Mouse (Mus musculus): Measurements from ENCODE around the gene Atp1b2. TPM values are rescaled to one million over a fixed set of nuclear protein-coding genes. Genes with fewer than 3 reads are reported as not detected.
"Not testable (repeated sequence)": the region's sequence is repeated elsewhere in the genome, so short reads cannot be mapped to it uniquely, and the experiment has no call there.

Gene Atp1b2
- polyA plus RNA-seq (2016; fragmentation: Nextera tagmentation; extraction: Ambion mirVana): 3.2 TPM in 2 replicates

- peak; percentile 82 for DNase-seq (ENCODE audit: low spot score)
- WGBS: 4% methylated on average over 32 of the region's 32 CpGs
- peaks cover 40% of the 10 kb centered on the region for H3K27me3 ChIP-seq (replicated peaks; ENCODE audit: low read depth, poor library complexity, severe bottlenecking)
- no peaks in the 10 kb centered on the region for H3K9me3 ChIP-seq
- peak within 1 kb of the TSS; percentile 74 for H3K4me3 ChIP-seq
- no peaks in the 10 kb centered on the region for H3K36me3 ChIP-seq (replicated peaks)
- H3K4me1 ChIP-seq: peaks cover 40% of the 10 kb centered on the region
- H3K27ac ChIP-seq (replicated peaks): peak within 1 kb of the TSS; percentile 77
Observed at GRCm38 (mm10) chr11:69605726-69606490, at the start of gene Atp1b2. Gene Atp1b2, minus strand, starts transcription at chr11:69605942.

GRCm38 (mm10) chr11:69654760-69655159, 49.0 kb upstream of the Atp1b2 start:
- Histone ChIP-seq H3K4me1 (peaks cover 39% of the 10 kb centered on the region), H3K36me3 (replicated peaks) (peaks cover 94% of the 10 kb centered on the region), H3K27me3 (replicated peaks; ENCODE audit: low read depth, poor library complexity, severe bottlenecking) (no peaks in the 10 kb centered on the region), H3K9me3 (no peaks in the 10 kb centered on the region), H3K4me3 (peak overlapping the region; percentile 19), H3K27ac (replicated peaks) (peak overlapping the region; percentile 71; the same call in 1 of the 2 replicates)
- peak; percentile 29 for DNase-seq (ENCODE audit: low spot score)
- 39% methylated on average over 9 of the region's 9 CpGs for WGBS

- Histone ChIP-seq H3K4me3 (no peak overlapping the region), H3K27ac (replicated peaks) (no peak overlapping the region), H3K9me3 (no peaks in the 10 kb centered on the region), H3K4me1 (peaks cover 39% of the 10 kb centered on the region), H3K36me3 (replicated peaks) (peaks cover 94% of the 10 kb centered on the region), H3K27me3 (replicated peaks; ENCODE audit: low read depth, poor library complexity, severe bottlenecking) (no peaks in the 10 kb centered on the region)
- 73% methylated on average over 5 of the region's 5 CpGs for WGBS
- no peak for DNase-seq (ENCODE audit: low spot score)
Observed at GRCm38 (mm10) chr11:69653399-69653798, 47.7 kb upstream of the Atp1b2 start.

GRCm38 (mm10) chr11:69645860-69646259, 40.1 kb upstream of the Atp1b2 start:
- WGBS: 97% methylated on average over 5 of the region's 5 CpGs
- Histone ChIP-seq H3K27me3 (replicated peaks; ENCODE audit: low read depth, poor library complexity, severe bottlenecking) (no peaks in the 10 kb centered on the region), H3K4me1 (no peaks in the 10 kb centered on the region), H3K9me3 (no peaks in the 10 kb centered on the region), H3K36me3 (replicated peaks) (peaks cover 99% of the 10 kb centered on the region), H3K27ac (replicated peaks) (no peak overlapping the region), H3K4me3 (no peak overlapping the region)
- DNase-seq (ENCODE audit: low spot score): no peak

- no peaks in the 10 kb centered on the region for H3K27me3 ChIP-seq (replicated peaks; ENCODE audit: low read depth, poor library complexity, severe bottlenecking)
- H3K9me3 ChIP-seq: no peaks in the 10 kb centered on the region
- peaks cover 62% of the 10 kb centered on the region for H3K36me3 ChIP-seq (replicated peaks)
- DNase-seq (ENCODE audit: low spot score): no peak
- no peak overlapping the region for H3K27ac ChIP-seq (replicated peaks)
- 94% methylated on average over 3 of the region's 3 CpGs for WGBS
- peak overlapping the region; percentile 21; the same call in 1 of the 2 replicates for H3K4me3 ChIP-seq
- H3K4me1 ChIP-seq: peaks cover 28% of the 10 kb centered on the region
Observed at GRCm38 (mm10) chr11:69635471-69635870, 29.7 kb upstream of the Atp1b2 start.

- Histone ChIP-seq H3K4me1 (peaks cover 28% of the 10 kb centered on the region), H3K27ac (replicated peaks) (peak overlapping the region; percentile 98), H3K4me3 (peak overlapping the region; percentile 99), H3K36me3 (replicated peaks) (peaks cover 40% of the 10 kb centered on the region), H3K27me3 (replicated peaks; ENCODE audit: low read depth, poor library complexity, severe bottlenecking) (no peaks in the 10 kb centered on the region), H3K9me3 (no peaks in the 10 kb centered on the region)
- under 1% methylated on average over 50 of the region's 50 CpGs for WGBS
- no peak for DNase-seq (ENCODE audit: low spot score)
Observed at GRCm38 (mm10) chr11:69633128-69633866, 27.6 kb upstream of the Atp1b2 start.

- WGBS: under 1% methylated on average over 55 of the region's 56 CpGs
- Histone ChIP-seq H3K27ac (replicated peaks) (peak within 1 kb of the TSS; percentile 98), H3K27me3 (replicated peaks; ENCODE audit: low read depth, poor library complexity, severe bottlenecking) (no peaks in the 10 kb centered on the region)
Observed at GRCm38 (mm10) chr11:69632284-69633089, 26.7 kb upstream of the Atp1b2 start, which contains the start of gene Fxr2. Gene Fxr2, plus strand, starts transcription at chr11:69632990.

GRCm38 (mm10) chr11:69629802-69630201, 24.1 kb upstream of the Atp1b2 start:
- Histone ChIP-seq H3K27ac (replicated peaks) (no peak overlapping the region), H3K4me1 (peaks cover 19% of the 10 kb centered on the region), H3K36me3 (replicated peaks) (peaks cover 7% of the 10 kb centered on the region), H3K4me3 (no peak overlapping the region), H3K9me3 (no peaks in the 10 kb centered on the region), H3K27me3 (replicated peaks; ENCODE audit: low read depth, poor library complexity, severe bottlenecking) (no peaks in the 10 kb centered on the region)
- no peak for DNase-seq (ENCODE audit: low spot score)
- 68% methylated on average over 1 of the region's 1 CpGs for WGBS

More at GRCm38 (mm10) chr11:69632284-69633089, 26.7 kb upstream of the Atp1b2 start, which contains the start of gene Fxr2:
- peaks cover 32% of the 10 kb centered on the region for H3K36me3 ChIP-seq (replicated peaks)
- DNase-seq (ENCODE audit: low spot score): peak; percentile 100
- H3K4me1 ChIP-seq: peaks cover 28% of the 10 kb centered on the region
- H3K9me3 ChIP-seq: no peaks in the 10 kb centered on the region
- peak within 1 kb of the TSS; percentile 99 for H3K4me3 ChIP-seq

GRCm38 (mm10) chr11:69628286-69628685, 22.5 kb upstream of the Atp1b2 start:
- H3K4me1 ChIP-seq: peaks cover 7% of the 10 kb centered on the region; the same call in 1 of the 2 replicates
- H3K4me3 ChIP-seq: no peak overlapping the region
- H3K27ac ChIP-seq (replicated peaks): no peak overlapping the region
- H3K27me3 ChIP-seq (replicated peaks; ENCODE audit: low read depth, poor library complexity, severe bottlenecking): no peaks in the 10 kb centered on the region
- peak; percentile 85 for DNase-seq (ENCODE audit: low spot score)
- no peaks in the 10 kb centered on the region for H3K9me3 ChIP-seq
- WGBS: 35% methylated on average over 6 of the region's 6 CpGs
- H3K36me3 ChIP-seq (replicated peaks): 0 out of 2 replicates have a peak, but pooled peaks cover 4% of the 10 kb centered on the region

- not testable (repeated sequence) for H3K4me3 ChIP-seq; H3K27ac ChIP-seq (replicated peaks)
- WGBS: 84% methylated on average over 2 of the region's 2 CpGs
Observed at GRCm38 (mm10) chr11:69624339-69624738, 18.6 kb upstream of the Atp1b2 start.

GRCm38 (mm10) chr11:69623006-69623405, 17.3 kb upstream of the Atp1b2 start:
- peak overlapping the region; percentile 67 for H3K4me3 ChIP-seq
- 66% methylated on average over 4 of the region's 4 CpGs for whole genome bisulfite sequencing
- H3K4me1 ChIP-seq: peaks cover 18% of the 10 kb centered on the region
- no peaks in the 10 kb centered on the region for H3K27me3 ChIP-seq (replicated peaks; ENCODE audit: low read depth, poor library complexity, severe bottlenecking)
- no peak overlapping the region; the same call in 1 of the 2 replicates for H3K27ac ChIP-seq (replicated peaks)
- DNase-seq (ENCODE audit: low spot score): no peak
- H3K9me3 ChIP-seq: no peaks in the 10 kb centered on the region
- no peaks in the 10 kb centered on the region for H3K36me3 ChIP-seq (replicated peaks)

More at GRCm38 (mm10) chr11:69624339-69624738, 18.6 kb upstream of the Atp1b2 start:
- H3K9me3 ChIP-seq; DNase-seq (ENCODE audit: low spot score); H3K36me3 ChIP-seq (replicated peaks); H3K27me3 ChIP-seq (replicated peaks; ENCODE audit: low read depth, poor library complexity, severe bottlenecking): not testable (repeated sequence)
- H3K4me1 ChIP-seq: peaks cover 18% of the 10 kb centered on the region

GRCm38 (mm10) chr11:69622406-69622805, 16.7 kb upstream of the Atp1b2 start:
- no peak for DNase-seq (ENCODE audit: low spot score)
- WGBS: 51% methylated on average over 6 of the region's 6 CpGs
- peak overlapping the region; percentile 91 for H3K27ac ChIP-seq (replicated peaks)

More at GRCm38 (mm10) chr11:69622406-69622805, 16.7 kb upstream of the Atp1b2 start:
- Histone ChIP-seq H3K36me3 (replicated peaks) (no peaks in the 10 kb centered on the region), H3K9me3 (no peaks in the 10 kb centered on the region), H3K27me3 (replicated peaks; ENCODE audit: low read depth, poor library complexity, severe bottlenecking) (peaks cover 5% of the 10 kb centered on the region; the same call in 1 of the 2 replicates), H3K4me1 (peaks cover 18% of the 10 kb centered on the region), H3K4me3 (peak overlapping the region; percentile 67)
